Mouse (Mus musculus): Measurements from ENCODE around the gene Themis3. TPM values are rescaled to one million over a fixed set of nuclear protein-coding genes. Genes with fewer than 3 reads are reported as not detected.

The Themis3 gene
- total RNA-seq (2021), result not detected in 2 replicates
- long read RNA-seq, result 0 reads

DNA sequence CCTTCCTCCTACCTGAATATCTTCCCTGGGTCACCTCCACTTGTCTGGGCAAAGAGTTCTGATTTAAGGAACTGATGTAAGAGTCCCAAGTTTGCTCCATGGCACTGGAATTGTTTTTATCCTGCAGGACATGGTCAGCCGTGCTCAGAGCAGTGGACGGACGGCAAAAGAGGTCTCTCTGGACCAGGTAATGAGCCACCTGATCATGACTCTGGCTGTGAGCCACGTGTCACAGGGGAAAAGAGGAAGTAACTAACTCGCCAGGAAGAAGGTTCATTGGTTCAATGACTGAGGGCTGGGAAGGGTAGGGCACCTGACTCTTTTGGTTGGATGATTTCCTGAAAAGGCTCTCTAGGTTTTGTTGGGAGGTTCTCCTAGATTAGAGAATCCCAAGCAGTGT is at the start of gene Themis3:
Gene Themis3, minus strand, starts transcription at position 187 of the 400 bp plus-strand sequence.
- no peak for DNase-seq

- DNase-seq, result no peak
Observed at GRCm38 (mm10) chr17:66637951-66638722, 43.7 kb upstream of the Themis3 start.

DNA sequence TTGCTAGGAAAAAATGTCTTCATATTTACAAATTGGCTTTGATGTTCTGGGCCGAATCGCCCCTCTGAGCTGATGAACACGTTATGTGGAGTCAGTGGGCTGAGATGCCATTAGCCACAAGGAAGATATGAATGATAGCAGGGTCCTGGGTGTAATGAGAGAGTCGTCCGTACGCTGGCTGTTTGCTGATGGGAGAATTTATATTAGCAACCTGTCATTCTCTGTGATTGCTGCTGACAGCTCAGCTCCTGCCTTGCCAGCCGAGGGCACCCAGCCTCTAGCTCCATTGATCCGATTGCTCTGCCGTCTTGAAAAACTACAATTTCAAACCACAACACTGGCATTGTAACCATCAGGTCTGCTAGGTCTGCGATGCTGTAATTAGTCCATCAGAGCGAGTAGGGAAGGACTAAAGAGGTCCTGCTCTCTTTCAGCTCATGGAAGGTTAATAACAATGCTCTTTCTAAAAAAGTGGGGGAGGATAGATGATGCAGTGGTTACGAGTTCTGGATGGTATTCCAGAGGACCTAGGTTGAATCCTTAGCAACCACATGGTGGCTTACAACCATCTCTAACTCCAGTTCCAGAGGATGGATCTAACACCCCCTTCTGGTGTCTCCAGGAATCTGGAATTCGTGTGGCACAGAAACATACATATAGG is 25.7 kb upstream of the Themis3 start:
- no peak for DNase-seq

GRCm38 (mm10) chr17:66619255-66619826 is 24.9 kb upstream of the Themis3 start:
- no peak for DNase-seq

DNA sequence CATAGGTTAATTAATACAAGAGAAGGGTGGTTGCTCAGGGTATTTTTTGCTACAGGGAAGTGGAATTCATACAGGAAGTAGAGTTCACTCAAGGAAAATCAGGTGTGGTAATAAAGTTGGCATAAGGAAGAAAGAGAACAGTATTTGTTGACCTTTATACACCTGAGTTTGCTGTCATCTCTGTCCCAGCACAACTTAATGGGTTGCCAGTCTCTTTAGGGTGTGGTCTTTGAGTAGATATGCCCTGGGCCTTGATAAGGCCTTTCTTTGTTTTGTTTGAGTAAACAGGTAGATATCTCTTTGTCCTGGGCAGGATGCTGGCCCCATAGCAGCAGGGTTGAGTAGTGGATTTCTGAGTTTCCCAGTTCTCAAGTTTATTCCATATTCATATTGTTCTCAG is 15.6 kb upstream of the Themis3 start:
- DNase-seq, result no peak

DNA sequence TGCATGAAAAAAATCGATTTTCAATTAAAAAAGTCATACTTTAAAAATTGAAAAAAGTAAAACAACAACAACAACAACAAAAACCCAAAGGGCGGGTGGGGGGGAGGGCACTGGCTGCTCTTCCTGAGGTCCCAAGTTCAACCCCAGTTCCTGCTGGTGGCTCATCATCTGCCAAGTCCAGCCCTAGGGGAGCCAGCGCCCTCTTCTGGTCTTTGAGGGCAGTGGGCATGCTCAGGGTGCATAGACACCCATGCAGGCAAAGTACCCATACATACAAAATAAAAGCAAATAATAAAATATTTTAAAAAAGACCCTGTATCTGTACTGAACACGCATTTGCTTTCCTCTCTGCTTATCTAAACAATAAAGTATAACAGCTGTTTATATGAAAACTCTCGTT is 10.5 kb upstream of the Themis3 start:
- DNase-seq, result no peak

DNA sequence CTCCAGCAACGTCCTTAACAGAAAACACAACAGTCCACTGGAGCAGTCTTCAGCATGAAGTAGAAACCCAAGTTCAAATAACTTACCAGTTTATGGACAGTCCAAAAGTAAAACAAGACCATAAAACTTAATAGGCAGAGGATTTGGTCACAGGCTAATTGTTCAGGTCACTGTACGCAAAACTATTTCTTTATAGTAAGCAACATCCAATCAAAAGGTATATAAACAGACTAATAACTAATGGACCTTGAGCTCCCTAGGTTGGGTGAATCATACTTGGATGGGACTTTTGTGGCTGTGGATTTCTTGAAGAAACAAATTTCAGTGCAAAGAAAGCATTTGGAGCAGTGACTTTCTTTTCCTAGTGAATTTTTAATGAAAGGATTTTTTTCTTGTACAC is 6.8 kb upstream of the Themis3 start:
- DNase-seq, result no peak

DNA sequence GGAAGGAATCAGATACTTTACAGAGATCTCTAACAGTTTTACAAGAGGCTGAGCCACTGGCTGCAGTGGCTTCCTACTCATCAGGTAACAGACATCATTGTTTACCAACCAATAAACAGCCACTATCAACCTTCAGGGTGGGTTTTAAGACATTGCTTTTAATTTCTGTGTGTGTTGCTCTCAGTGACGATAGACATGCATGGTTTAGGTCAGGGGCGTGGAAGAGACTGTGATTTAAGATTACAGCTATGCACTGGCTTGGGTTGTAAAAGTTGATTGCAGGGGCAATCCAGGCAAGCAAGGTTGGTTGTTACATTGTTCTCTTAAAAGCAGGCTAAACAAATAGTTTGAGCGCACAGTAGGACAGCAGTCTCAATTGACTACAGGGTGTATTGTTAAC is 1.4 kb upstream of the Themis3 start:
- DNase-seq, result no peak

DNA sequence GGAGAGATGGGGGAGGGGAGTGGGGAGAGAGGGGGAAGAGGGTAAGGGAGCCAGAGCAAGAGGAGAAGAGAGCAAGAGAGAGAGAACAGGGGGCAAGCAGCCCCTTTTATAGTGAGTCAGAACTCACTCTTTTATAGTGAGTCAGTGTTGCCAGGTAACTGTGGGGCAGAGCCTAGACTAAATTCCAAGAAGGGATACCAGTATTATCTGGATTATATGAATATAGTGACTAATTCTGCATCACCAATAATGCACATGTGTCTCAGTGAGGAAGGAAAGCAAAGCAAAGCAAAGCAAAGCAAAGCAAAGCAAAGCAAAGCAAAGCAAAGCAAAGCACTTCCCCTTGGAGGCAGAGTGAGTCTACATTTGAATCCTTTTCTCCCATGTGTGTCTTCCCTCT is 835 bp upstream of the Themis3 start:
- no peak for DNase-seq

- no peak for DNase-seq
Observed at GRCm38 (mm10) chr17:66590353-66591075, 3.9 kb downstream of the Themis3 start.

DNA sequence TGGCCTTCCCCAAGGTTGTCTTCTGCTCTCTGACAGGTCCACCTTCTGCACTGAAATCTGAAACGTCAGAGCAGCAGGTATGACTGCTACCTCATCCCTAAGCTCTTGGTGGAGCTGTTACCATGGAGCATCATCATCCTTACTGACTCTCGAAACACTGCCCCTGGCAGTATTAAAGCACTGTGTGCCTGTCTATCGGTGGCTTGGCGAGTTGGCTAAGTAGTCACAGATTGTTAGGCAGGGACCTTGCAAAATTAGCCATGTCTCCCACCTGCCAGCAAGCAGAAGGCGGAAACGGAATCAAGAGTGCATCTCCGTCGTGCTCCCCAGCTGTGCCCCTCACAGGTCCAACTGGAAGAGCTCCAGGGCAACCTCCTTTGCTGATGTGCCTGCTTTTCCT is 4.6 kb downstream of the Themis3 start:
- no peak for DNase-seq

DNA sequence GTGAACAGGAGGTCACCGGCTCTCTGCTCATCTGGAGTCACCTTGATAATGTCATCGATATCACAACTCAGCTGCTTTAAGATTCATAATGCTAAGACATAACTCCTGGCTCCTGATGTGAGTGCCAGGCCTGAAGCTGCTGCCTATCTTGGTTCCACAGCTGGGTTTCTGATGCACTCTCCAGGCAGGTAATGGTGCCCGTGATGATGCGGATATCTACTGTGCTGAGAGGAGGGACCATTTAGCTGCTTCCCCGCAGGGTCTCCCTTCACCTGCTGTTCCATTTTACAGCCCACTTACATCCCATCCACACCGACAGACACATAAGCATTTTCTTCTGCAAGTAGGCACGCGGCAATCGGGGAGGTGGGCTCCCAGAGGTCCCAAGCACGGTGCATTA is 7.7 kb downstream of the Themis3 start:
- DNase-seq, result no peak

GRCm38 (mm10) chr17:66586078-66586477 is 8.3 kb downstream of the Themis3 start:
- no peak for DNase-seq

DNA sequence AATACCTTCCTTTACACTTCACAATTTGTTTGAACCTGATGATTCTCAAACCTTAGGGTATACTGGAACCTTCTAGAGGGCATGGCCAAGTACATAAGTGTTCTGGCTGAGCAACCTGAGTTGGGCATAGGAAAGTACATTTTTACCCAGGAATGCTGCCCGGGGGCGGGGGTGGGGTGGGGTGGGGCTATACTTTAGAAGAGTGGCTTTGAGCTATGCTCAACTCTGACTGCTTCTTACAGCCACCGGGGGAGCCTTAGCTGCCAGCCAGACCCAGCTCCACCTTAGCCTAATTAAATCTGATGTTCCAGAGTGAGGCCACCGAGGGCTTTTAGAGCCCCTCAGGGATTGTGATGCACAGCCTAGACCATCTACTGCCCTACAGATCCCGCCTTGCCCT is 13.4 kb downstream of the Themis3 start:
- no peak for DNase-seq

- DNase-seq, result peak; percentile 54
Observed at GRCm38 (mm10) chr17:66578007-66578406, 16.4 kb downstream of the Themis3 start.

DNA sequence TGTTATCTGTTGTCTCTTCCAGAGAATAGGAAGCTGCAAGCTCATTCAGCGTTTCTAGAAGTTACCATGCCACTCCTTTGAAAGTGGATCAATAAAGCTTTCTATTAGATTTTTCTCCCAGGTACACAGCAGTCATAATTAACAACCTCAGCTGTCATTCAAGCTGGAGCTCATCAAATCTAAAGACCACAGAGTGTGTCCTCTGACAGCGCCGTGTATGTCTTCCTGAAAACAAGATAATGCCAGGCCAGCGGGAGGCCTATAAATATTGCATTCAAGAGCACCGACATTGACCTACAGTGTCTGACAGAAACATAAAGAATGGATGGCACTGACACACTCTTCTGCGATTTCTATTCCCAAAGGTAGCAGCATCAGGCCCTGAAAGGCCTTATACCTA is 16.9 kb downstream of the Themis3 start:
- no peak for DNase-seq

- DNase-seq, result peak; percentile 16
Observed at GRCm38 (mm10) chr17:66572677-66573060, 21.8 kb downstream of the Themis3 start.

- DNase-seq, result no peak
Observed at GRCm38 (mm10) chr17:66571860-66572676, 22.4 kb downstream of the Themis3 start.

GRCm38 (mm10) chr17:66564213-66564612 is 30.2 kb downstream of the Themis3 start:
- DNase-seq, result no peak

DNA sequence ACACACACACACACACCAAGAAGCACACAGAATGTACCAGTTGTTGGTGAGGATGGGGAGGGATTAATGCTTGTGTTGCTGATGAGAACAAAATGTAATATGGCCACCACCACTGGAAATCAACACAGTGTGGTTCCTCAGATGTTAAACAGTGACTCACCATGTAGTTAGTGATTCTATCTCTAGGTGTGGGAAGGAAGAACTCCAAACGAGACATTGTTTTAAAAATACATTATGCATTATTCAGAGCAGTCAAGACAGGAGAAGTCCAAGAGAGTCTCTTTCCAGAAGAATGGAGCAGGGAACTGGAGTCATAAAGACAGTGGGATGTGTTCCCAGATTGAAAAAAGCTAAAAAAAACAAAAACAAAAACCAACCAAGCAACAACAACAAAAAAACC is 30.9 kb downstream of the Themis3 start:
- DNase-seq, result no peak

GRCm38 (mm10) chr17:66561380-66561779 is 33.0 kb downstream of the Themis3 start:
- DNase-seq, result no peak
